Mouse (Mus musculus) layer of hippocampus, adult 18-20 months (tissue): ENCODE measurements at regions not wholly inside any gene's neighbourhood (a gene's known extent, or its start where the extent isn't known, plus 50 kb on each side); places are given as distances from the start of the nearest gene placed in this dataset.
A peak's percentile ranks its signal among the peaks of the same experiment; 100 is the strongest.

ENCODE experiments used
- DNase-seq, 2 experiments: peaks; one replicate each; pipeline ENCODE4 v3.0.0; 2022; ENCODE audit warnings: low spot score in 2 of 2

- DNase-seq = no peak
Observed at GRCm38 (mm10) chr14:96956115-96956514, 437.2 kb upstream of the Klhl1 start.

- DNase-seq = peak in 1 of 2 experiments; percentile 37
Observed at GRCm38 (mm10) chr14:96954462-96954861, 435.6 kb upstream of the Klhl1 start.

GRCm38 (mm10) chr14:96908737-96909136, 389.8 kb upstream of the Klhl1 start:
- DNase-seq = peak in 1 of 2 experiments; percentile 20

- DNase-seq = no peak
Observed at GRCm38 (mm10) chr14:96879701-96880100, 360.8 kb upstream of the Klhl1 start.

- DNase-seq = no peak
Observed at GRCm38 (mm10) chr14:96871969-96872368, 353.1 kb upstream of the Klhl1 start.

- no peak for DNase-seq
Observed at GRCm38 (mm10) chr14:96838910-96839309, 320.0 kb upstream of the Klhl1 start.

GRCm38 (mm10) chr14:96825083-96825482, 306.2 kb upstream of the Klhl1 start:
- DNase-seq = peak in 1 of 2 experiments; percentile 33

- DNase-seq = no peak
Observed at GRCm38 (mm10) chr14:96815665-96816064, 296.8 kb upstream of the Klhl1 start.

- no peak for DNase-seq
Observed at GRCm38 (mm10) chr14:96805284-96805683, 286.4 kb upstream of the Klhl1 start.

- DNase-seq = no peak
Observed at GRCm38 (mm10) chr14:96794806-96795205, 275.9 kb upstream of the Klhl1 start.

- DNase-seq = no peak
Observed at GRCm38 (mm10) chr14:96787917-96788316, 269.0 kb upstream of the Klhl1 start.

- DNase-seq = no peak
Observed at GRCm38 (mm10) chr14:96787286-96787685, 268.4 kb upstream of the Klhl1 start.

GRCm38 (mm10) chr14:96775801-96776200, 256.9 kb upstream of the Klhl1 start:
- DNase-seq = no peak

- no peak for DNase-seq
Observed at GRCm38 (mm10) chr14:96760591-96760990, 241.7 kb upstream of the Klhl1 start.

GRCm38 (mm10) chr14:96733211-96733610, 214.3 kb upstream of the Klhl1 start:
- DNase-seq = no peak

- DNase-seq = no peak
Observed at GRCm38 (mm10) chr14:96697086-96697485, 178.2 kb upstream of the Klhl1 start.

GRCm38 (mm10) chr14:96690923-96691322, 172.0 kb upstream of the Klhl1 start:
- DNase-seq = no peak

- DNase-seq = no peak
Observed at GRCm38 (mm10) chr14:96683943-96684342, 165.0 kb upstream of the Klhl1 start.

- no peak for DNase-seq
Observed at GRCm38 (mm10) chr14:96681740-96682139, 162.8 kb upstream of the Klhl1 start.

GRCm38 (mm10) chr14:96676213-96676612, 157.3 kb upstream of the Klhl1 start:
- no peak for DNase-seq

- no peak for DNase-seq
Observed at GRCm38 (mm10) chr14:96668635-96669034, 149.7 kb upstream of the Klhl1 start.

GRCm38 (mm10) chr14:96656500-96656899, 137.6 kb upstream of the Klhl1 start:
- DNase-seq = no peak

- DNase-seq = no peak
Observed at GRCm38 (mm10) chr14:96630291-96630690, 111.4 kb upstream of the Klhl1 start.

GRCm38 (mm10) chr14:96606736-96607135, 87.8 kb upstream of the Klhl1 start:
- DNase-seq = no peak
